Mouse (Mus musculus) brown adipose tissue, adult 24 weeks (tissue): ENCODE measurements at regions not wholly inside any gene's neighbourhood (a gene's known extent, or its start where the extent isn't known, plus 50 kb on each side); places are given as distances from the start of the nearest gene placed in this dataset.

Source experiments
- H3K27ac ChIP-seq: fragments of 200-500 bp; replicated peaks from 2 replicates; pipeline ENCODE4 v1.5.1; 2012; ENCODE audit warnings: low read depth, mild to moderate bottlenecking, low read length
- H3K4me1 ChIP-seq: fragments of 200-500 bp; 2 replicates; pipeline ENCODE4 v1.6.1; 2012; ENCODE audit warnings: low read length, mixed read lengths; ENCODE audit not compliant: control insufficient read depth, insufficient read depth, insufficient read length
- H3K4me3 ChIP-seq: fragments of 200-500 bp; 2 replicates; pipeline ENCODE4 v1.5.1; 2012; ENCODE audit warnings: low read depth, mild to moderate bottlenecking, low read length, moderate library complexity; ENCODE audit not compliant: insufficient read depth

DNA sequence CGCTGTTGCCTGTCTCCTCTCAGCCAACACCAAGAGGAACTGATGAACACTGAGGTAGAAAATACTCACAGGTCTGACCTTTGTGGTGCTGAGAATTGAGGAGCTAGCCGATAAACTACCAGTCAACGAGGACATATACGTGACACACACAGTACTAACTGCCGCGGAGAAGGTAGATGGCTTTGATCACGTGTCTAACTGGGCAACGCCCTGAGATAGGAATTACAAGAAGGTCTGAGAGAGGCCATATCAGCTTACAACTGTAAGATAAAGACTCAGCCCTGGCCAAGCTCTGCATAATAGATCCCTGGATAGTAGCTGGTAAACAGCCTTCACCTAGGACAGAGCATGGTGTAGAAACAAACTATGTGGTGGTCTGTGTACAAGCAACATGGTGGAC is 418.1 kb downstream of the Lmo4 start:
- no peak overlapping the region for H3K4me3 ChIP-seq
- no peaks in the 10 kb centered on the region for H3K4me1 ChIP-seq
- no peak overlapping the region for H3K27ac ChIP-seq

DNA sequence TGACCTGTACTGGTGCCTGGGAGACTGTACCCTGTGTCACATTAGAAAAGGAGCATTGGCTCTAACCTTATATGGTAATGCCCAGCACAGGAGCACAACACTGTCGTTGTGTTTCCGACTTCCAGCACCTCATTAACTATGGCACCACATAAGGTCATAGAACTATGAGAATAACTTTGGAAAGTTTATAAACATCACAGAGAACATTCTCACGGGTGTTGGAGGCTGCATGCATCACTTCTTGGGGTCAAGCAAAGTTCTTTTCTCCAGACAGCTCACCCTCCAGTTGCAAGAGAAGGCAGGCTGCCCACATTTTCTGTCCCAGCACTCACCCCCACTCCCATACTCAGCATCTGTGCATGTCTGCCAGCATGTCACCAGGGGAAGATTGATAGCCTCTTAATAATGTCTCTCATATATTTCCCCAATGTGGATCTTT is 420.6 kb downstream of the Lmo4 start:
- Histone ChIP-seq H3K27ac (no peak overlapping the region), H3K4me3 (no peak overlapping the region), H3K4me1 (no peaks in the 10 kb centered on the region)

DNA sequence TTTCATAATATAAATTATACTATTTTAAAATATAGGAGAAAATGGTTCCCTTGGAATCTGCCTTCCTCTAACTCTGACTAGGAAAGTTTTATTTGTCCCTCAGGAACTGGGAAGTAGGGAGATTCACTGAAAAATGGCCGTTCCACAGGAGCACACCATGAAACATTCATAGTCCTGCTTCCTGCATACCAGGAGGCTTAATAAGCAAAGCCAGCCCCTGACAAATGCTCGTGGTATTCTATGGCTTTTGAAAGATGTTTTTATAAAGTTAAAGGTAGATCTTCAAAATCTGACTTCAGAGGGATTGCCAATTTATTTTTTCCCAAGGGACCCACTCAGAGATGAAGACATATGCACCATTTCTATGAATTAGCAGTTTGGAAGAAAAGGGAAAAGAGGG is 426.9 kb downstream of the Lmo4 start:
- no peaks in the 10 kb centered on the region for H3K4me1 ChIP-seq
- H3K27ac ChIP-seq = no peak overlapping the region
- H3K4me3 ChIP-seq = no peak overlapping the region

DNA sequence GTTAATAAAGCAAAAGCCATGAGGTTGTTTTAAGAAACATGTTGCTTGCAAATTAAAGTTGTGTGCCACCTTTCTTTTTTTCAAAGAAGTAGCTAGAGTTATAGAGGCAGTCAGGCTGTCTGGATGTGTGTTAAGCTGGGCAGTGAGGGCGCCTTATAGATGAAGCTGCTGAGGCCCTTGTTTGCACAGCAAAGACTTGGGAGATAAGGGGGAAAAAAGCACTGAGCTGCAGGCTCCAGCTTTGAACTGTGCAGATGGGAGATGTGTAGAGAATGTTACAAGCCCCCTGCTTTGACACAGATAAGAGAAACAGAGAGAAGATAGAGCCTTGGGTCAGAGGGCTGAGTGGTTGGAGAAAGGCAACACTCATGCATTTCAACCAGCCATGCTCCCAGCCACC is 445.7 kb downstream of the Lmo4 start:
- Histone ChIP-seq H3K4me3 (no peak overlapping the region), H3K4me1 (no peaks in the 10 kb centered on the region), H3K27ac (no peak overlapping the region)

DNA sequence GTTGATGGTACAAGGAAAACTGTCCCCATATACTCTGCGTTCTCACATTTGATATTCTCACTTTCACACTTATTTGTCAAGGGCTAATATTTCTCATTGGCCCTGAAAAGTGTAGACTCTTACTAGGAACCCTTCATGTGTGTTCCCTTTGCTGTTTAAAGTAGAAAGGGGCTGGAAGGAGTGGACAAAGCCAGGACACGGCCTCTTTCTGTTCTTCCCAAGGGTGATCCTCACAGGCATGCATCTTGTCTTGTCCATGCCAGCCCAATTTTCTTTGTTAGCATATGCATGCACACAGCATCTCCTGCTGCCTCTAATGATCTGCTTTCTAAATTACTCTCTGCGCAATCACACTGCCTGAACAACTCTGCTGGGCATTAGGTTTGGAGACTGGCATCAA is 451.8 kb downstream of the Lmo4 start:
- no peaks in the 10 kb centered on the region for H3K4me1 ChIP-seq
- no peak overlapping the region for H3K27ac ChIP-seq
- no peak overlapping the region for H3K4me3 ChIP-seq

DNA sequence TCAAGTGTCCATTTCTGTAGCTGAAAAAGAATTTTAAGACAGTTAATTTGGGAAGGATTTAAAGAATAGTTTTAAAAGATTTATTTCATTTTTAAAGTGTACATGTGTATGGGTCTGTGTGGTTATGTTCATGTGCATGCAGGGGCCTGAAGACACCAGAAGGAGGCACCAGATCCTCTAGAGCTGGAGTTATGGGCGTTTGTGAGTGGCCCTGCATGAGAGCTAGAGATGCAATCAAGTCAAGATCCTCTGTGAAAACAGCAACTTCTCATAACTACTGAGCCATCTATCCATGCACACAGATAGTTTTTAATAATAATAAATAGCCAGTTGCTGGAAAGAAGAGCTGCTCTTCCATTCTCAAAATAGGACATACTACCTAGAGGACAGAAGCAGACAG is 452.4 kb downstream of the Lmo4 start:
- no peak overlapping the region for H3K4me3 ChIP-seq
- H3K4me1 ChIP-seq = no peaks in the 10 kb centered on the region
- H3K27ac ChIP-seq = no peak overlapping the region

DNA sequence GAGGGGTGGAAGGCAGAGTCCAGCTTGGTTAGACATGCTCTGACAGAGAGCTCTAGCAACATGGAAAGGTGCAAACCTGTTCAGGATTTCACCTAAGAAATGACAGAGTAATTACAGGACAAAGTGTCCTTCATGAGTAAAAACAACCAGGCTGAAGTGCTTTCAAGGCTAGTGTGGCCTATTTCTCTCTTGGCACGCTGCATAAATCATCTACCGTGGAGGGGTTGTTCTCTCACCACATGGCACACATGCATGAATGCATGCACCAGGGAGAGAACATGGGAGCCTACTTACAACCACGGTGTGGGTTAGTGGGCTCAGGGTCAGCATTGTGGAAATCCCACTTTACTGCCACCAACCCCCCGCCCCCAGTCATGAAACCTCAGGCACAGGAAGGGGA is 454.9 kb downstream of the Lmo4 start:
- Histone ChIP-seq H3K27ac (no peak overlapping the region), H3K4me1 (no peaks in the 10 kb centered on the region)

DNA sequence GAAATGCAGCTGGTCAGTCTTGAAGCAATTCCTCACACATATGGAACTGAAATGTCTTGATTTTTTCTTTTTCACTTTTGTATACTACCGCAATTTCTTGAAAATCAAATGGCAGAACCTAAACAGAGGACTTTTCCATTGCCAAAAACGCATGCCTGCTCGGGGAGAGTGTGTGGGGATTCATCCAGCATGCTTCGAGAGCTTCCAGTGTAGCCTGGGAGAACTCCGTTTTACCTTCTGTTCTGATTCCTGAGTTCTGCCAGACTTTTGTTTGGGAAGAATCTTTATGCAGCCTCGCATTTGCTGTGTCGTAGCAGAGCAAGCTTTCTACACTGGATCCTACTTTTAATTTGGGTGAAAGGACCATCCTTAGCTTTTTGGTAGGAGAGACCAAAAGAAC is 461.4 kb downstream of the Lmo4 start:
- Histone ChIP-seq H3K27ac (no peak overlapping the region), H3K4me3 (no peak overlapping the region), H3K4me1 (no peaks in the 10 kb centered on the region)

More for the DNA sequence above, 454.9 kb downstream of the Lmo4 start:
- H3K4me3 ChIP-seq = no peak overlapping the region

DNA sequence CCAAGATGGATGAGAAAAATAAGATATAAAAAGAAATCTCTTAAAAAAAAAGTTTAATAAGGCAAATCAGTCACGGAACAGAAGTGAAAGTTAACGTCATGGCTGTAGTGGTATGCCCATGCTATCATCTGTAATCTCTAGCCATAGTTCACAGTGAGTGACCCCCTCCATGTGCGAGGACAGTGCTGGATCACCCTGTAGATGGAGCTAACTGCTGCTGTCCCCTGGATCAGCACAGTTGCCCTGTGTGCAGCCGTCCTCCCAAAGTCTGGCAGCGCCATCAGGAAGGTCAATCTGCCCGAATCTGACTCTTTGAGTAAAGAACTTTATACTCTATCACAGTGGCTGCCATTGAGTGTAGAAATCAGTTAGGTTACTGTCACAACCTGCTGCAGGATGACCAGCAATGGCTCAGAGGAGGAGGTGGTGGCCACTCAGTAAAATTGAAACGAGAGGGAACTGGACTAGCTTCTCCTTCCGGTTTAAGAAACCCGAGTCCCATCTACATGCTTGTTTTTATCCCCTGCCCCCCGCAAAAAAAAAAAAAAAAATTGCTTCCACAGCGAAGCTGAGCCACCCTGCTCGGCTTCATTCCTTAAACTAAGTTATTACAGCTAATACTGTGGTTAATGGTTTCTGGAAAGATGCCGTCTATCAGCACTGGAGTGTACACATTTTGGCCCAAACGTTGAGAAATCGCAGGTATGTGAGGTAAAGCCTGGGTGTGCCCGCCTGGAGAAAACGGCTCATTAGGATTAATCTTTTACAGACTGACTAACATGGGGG is 462.0 kb downstream of the Lmo4 start:
- Histone ChIP-seq H3K27ac (no peak overlapping the region), H3K4me1 (no peaks in the 10 kb centered on the region), H3K4me3 (no peak overlapping the region)

DNA sequence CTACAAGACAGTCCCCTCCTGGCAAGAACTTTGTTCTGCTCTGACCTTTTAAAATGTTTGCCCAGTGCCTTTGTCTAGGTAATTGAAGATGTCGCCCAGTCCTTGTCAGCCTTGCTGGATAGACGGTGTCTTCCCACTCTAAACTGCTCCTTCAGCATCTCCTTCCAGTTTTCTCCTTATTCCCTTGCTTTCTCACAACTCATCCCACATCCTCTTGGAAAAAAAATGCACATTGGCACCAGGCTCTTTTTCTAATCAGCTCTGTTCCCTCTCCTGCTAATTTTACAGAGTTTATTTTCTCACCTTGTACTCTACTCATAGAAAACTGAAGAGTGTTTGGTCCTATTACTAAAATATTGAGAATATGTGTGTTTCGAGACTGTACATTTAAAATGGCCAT is 466.3 kb downstream of the Lmo4 start:
- no peaks in the 10 kb centered on the region for H3K4me1 ChIP-seq

DNA sequence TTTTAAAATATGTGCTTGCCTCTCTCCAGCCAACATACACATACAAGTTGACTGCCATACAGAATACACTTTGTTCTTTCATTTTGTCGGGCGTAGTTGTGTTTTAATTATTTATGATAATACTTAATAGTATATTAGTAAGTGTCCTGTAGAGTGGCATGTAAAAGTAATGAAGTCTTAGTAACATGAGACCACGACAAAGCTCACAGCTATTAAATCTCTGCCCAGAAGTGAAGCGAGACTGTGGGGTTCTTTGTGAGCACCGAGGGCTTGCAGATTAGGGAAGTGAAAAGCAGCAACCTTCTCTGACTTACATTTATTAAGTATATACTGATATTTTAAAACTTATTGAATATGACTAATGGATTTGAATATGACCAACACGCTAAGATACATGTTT is 467.2 kb downstream of the Lmo4 start:
- no peak overlapping the region for H3K27ac ChIP-seq
- no peak overlapping the region for H3K4me3 ChIP-seq
- 0 out of 2 replicates have a peak, but pooled peaks cover 3% of the 10 kb centered on the region for H3K4me1 ChIP-seq

More for the DNA sequence above, 466.3 kb downstream of the Lmo4 start:
- H3K4me3 ChIP-seq = no peak overlapping the region
- H3K27ac ChIP-seq = no peak overlapping the region

DNA sequence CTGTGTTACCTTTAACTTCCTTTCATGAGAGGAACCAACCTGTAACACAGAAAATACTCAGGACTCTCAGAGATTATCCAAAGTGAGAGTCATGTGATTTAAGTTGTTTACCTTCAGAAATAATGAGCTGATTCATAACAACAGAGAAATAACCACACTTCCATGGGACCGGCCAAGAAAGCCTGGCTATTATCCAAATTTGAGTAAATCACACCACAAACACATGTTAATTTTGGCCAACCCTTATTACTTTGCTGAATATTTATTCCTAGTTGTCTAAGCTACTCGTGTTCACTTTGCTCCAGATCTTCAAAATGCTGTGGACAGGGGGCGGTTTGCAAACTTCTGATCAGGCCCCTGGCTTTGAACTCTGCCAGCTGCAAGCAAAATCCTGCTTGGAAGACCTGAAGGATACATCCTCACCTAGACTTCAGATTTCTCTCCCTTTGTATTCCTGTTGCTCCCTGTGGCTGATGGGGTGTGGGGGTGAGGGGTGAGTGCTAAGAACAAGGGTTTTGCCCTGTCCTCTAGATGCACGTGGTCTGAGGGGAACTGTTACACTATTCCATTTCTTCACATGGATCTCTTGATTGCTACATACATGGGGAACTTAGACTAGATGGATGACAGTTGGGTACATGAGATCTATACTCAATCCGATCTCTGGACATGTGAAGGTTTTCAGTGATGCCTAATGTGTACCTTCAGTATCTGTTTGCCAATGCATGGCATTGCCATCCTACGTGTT is 468.2 kb downstream of the Lmo4 start:
- Histone ChIP-seq H3K4me3 (no peak overlapping the region), H3K4me1 (0 out of 2 replicates have a peak, but pooled peaks cover 3% of the 10 kb centered on the region), H3K27ac (no peak overlapping the region)

DNA sequence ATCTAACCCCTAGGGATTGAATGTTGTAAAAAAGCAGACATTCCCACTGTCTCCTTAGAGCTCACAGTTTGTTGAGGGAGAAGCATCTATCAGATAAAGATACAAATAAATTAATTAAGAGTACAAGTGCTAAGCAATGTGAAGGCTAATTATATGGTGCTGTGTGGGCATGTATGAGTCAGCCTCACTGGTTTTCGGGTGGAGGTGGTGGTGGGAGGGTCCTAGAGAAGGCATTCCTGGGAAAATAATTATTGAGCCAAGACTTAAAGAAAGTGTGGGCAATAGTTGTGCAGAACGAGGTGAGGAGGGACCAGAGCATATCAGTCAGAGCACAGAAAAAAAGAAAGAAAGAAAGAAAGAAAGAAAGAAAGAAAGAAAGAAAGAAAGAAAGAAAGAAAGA is 470.2 kb downstream of the Lmo4 start:
- Histone ChIP-seq H3K27ac (no peak overlapping the region), H3K4me3 (no peak overlapping the region), H3K4me1 (0 out of 2 replicates have a peak, but pooled peaks cover 3% of the 10 kb centered on the region)

DNA sequence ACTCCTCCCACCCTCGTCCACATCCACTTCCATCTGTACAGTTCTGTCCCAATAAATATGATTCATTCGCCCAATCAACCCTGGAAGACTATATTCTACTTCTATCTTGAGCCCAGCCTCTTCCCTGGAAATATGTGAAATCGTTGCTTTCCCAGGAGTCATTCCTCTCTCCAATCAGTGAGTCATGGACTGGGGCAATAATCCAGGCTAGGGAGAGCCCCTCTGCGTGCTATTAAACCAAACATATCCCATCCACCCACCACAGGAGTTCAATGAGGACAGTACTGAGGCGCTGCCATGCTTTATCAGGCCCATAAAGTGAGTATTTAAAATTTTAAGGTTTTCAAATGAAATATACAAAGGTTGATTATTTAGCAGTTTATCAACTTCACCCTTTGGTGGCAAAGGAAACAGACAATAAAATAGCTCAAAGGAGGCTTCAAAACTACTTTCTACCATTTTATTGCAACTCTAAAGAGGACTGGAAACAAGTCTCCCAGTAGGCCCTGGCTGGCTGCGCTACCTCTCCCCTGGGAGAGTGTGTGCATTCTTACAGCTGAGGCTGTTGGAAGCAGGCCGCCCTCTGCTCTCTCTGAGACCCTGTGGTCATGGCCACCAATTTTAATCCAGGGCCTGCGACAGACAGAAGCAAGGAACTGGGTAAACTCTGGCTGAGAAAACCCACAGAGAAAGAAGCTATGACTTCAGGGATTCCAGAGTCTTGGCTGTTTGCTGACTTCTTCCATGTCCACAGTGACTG is 471.9 kb downstream of the Lmo4 start:
- Histone ChIP-seq H3K27ac (no peak overlapping the region), H3K4me3 (no peak overlapping the region), H3K4me1 (0 out of 2 replicates have a peak, but pooled peaks cover 3% of the 10 kb centered on the region)

DNA sequence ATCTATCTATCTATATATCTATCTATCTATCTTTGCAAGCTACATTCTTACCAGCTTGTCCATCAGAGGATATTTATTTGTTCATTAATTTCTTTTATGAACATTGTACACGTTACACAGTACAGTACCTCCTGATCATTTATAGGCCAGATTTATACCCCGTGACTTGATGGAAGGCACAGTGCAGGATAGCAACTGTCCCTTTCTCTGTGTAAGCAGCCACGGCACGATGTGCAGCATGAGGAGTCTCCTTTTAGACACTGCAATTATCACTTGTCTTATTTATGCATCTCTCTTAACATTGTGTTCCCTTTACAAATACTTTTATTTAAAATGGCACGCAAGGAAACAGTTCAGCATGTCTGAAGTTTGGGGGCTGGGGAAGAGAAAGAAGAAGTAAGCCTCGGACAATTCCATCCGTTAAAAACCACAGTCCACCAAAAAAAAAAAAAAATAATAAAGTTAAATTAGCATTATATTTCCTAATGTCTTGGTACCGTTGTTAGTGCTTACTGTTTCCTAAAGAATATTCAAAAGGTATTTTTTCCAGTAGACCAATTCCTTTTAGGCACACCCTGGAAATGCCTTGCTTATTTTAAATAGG is 475.4 kb downstream of the Lmo4 start:
- Histone ChIP-seq H3K27ac (no peak overlapping the region), H3K4me1 (0 out of 2 replicates have a peak, but pooled peaks cover 3% of the 10 kb centered on the region), H3K4me3 (no peak overlapping the region)
